14 mouse cellular contexts compared by ENCODE assay signal in genomic region chr2:37883214-37883613, GRCm38 (mm10).
"Had no signal": no experiment of that assay in that cellular context is flagged by ENCODE, and none has a peak within 500 bp of the region (broad histone marks: within the 10 kb centered on the region; RNA-seq: fewer than 3 reads in every experiment).

No protein-coding gene starts in this region.

- H3K4me3 ChIP-seq: kidney, embryonic 15.5 days; limb, embryonic 13.5 days had no signal

- H3K27ac ChIP-seq: kidney, embryonic 15.5 days; limb, embryonic 13.5 days; liver, embryonic 14.5 days; stomach, postnatal 0 days had no signal

- H3K27me3 ChIP-seq: kidney, embryonic 15.5 days; limb, embryonic 13.5 days had no signal

- H3K9me3 ChIP-seq: kidney, embryonic 15.5 days; limb, embryonic 13.5 days had no signal

- H3K4me2 ChIP-seq: kidney, embryonic 15.5 days; limb, embryonic 13.5 days had no signal

- ATAC-seq: intestine, embryonic 16.5 days; lung, postnatal 0 days had no signal

- DNase-seq: kidney, adult 2 months; kidney, postnatal 14 days; left cerebral cortex, postnatal 4 days; lung, adult 2 months; lung, postnatal 36 days; right cerebral cortex, adult 18-20 months; right cerebral cortex, postnatal 25 days; thymus, postnatal 4 days had no signal

- H3K36me3 ChIP-seq: kidney, embryonic 15.5 days had no signal

- H3K9ac ChIP-seq: kidney, embryonic 15.5 days; limb, embryonic 13.5 days; liver, embryonic 14.5 days had no signal
